In the genomic region with DNA sequence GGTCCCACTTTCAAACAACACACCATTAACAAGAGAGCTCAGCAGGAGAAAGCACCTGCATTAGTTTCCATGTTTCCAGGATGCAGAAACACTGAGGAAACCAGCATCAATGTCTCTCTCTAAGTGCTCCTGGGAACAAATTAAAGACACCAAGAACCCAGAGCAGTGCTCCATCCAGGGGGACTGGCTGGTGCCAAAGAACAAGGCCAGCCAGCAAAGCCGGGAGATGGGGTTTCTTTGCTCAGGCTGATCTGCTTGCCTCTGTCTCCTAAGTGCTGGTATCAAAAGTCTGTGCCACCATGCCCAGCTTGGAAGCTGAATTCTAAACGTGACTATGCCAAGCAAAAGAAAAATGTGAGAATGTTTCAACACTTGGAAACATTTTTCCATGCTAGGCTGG, we compare ENCODE assay signal across 18 mouse cellular contexts. TPM values are rescaled to one million over a fixed set of nuclear protein-coding genes. Genes with fewer than 3 reads are reported as not detected.
DNase-seq lines count a peak whose midpoint lies in the region; ATAC-seq lines count a peak whose summit lies in the region.
"Had no signal": no experiment of that assay in that cellular context is flagged by ENCODE, and none has a peak within 500 bp of the region (broad histone marks: within the 10 kb centered on the region; RNA-seq: fewer than 3 reads in every experiment).

No protein-coding gene starts in this region.

- H3K4me2 ChIP-seq in embryonic facial prominence, embryonic 15.5 days (replicated peaks), result no peak overlapping the region
- no peak overlapping the region for H3K4me2 ChIP-seq in limb, embryonic 12.5 days
- H3K4me2 ChIP-seq in neural tube, embryonic 15.5 days, result no peak overlapping the region

- WGBS in embryonic facial prominence, embryonic 15.5 days, result 49% methylated on average over 2 of the region's 2 CpGs
- WGBS in embryonic facial prominence, embryonic 10.5 days, result 60% methylated on average over 2 of the region's 2 CpGs
- 49% methylated on average over 2 of the region's 2 CpGs for WGBS in limb, embryonic 12.5 days
- 62% methylated on average over 2 of the region's 2 CpGs for WGBS in limb, embryonic 10.5 days
- WGBS in neural tube, embryonic 15.5 days, result 45% methylated on average over 2 of the region's 2 CpGs

- no peak for DNase-seq in embryonic facial prominence, embryonic 10.5 days (ENCODE audit: low spot score)
- DNase-seq in limb, embryonic 10.5 days (ENCODE audit: low spot score), result no peak
- no peak for DNase-seq in neural tube, embryonic 10.5 days (ENCODE audit: extremely low spot score, low spot score)
- no peak for DNase-seq in testis, postnatal 14 days (ENCODE audit: low spot score)
- no peak for DNase-seq in cerebellum, postnatal 36 days

- H3K27ac ChIP-seq in embryonic facial prominence, embryonic 15.5 days (replicated peaks), result 0 out of 2 replicates have a peak overlapping the region, but pooled peaks have one; percentile 14
- no peak overlapping the region for H3K27ac ChIP-seq in embryonic facial prominence, embryonic 10.5 days (replicated peaks)
- H3K27ac ChIP-seq in limb, embryonic 12.5 days, result peak overlapping the region; percentile 23; the same call in 1 of the 2 replicates
- H3K27ac ChIP-seq in limb, embryonic 10.5 days, result no peak overlapping the region
- 0 out of 2 replicates have a peak overlapping the region, but pooled peaks have one; percentile 20 for H3K27ac ChIP-seq in neural tube, embryonic 15.5 days (replicated peaks)
- H3K27ac ChIP-seq: heart, embryonic 10.5 days had no signal

- peaks cover 17% of the 10 kb centered on the region for H3K4me1 ChIP-seq in embryonic facial prominence, embryonic 15.5 days
- H3K4me1 ChIP-seq in embryonic facial prominence, embryonic 10.5 days, result peaks cover 19% of the 10 kb centered on the region
- peaks cover 16% of the 10 kb centered on the region for H3K4me1 ChIP-seq in limb, embryonic 12.5 days (replicated peaks)
- peaks cover 19% of the 10 kb centered on the region for H3K4me1 ChIP-seq in limb, embryonic 10.5 days
- H3K4me1 ChIP-seq in neural tube, embryonic 15.5 days, result peaks cover 30% of the 10 kb centered on the region

- no peak overlapping the region for H3K9ac ChIP-seq in embryonic facial prominence, embryonic 15.5 days
- H3K9ac ChIP-seq in limb, embryonic 12.5 days (replicated peaks), result no peak overlapping the region
- no peak overlapping the region for H3K9ac ChIP-seq in neural tube, embryonic 15.5 days (replicated peaks)

- no peaks in the 10 kb centered on the region for H3K9me3 ChIP-seq in embryonic facial prominence, embryonic 15.5 days (replicated peaks)
- no peaks in the 10 kb centered on the region for H3K9me3 ChIP-seq in embryonic facial prominence, embryonic 10.5 days
- no peaks in the 10 kb centered on the region for H3K9me3 ChIP-seq in limb, embryonic 12.5 days
- no peaks in the 10 kb centered on the region for H3K9me3 ChIP-seq in limb, embryonic 10.5 days (replicated peaks)
- no peaks in the 10 kb centered on the region for H3K9me3 ChIP-seq in neural tube, embryonic 15.5 days (replicated peaks)
- H3K9me3 ChIP-seq: heart, embryonic 10.5 days had no signal

- no peak overlapping the region for H3K4me3 ChIP-seq in embryonic facial prominence, embryonic 15.5 days (replicated peaks)
- no peak overlapping the region for H3K4me3 ChIP-seq in embryonic facial prominence, embryonic 10.5 days
- H3K4me3 ChIP-seq in limb, embryonic 12.5 days (replicated peaks), result no peak overlapping the region
- no peak overlapping the region for H3K4me3 ChIP-seq in limb, embryonic 10.5 days
- no peak overlapping the region for H3K4me3 ChIP-seq in neural tube, embryonic 15.5 days (replicated peaks)
- H3K4me3 ChIP-seq: erythroblast, embryonic 14.5 days; heart, embryonic 10.5 days had no signal

- H3K36me3 ChIP-seq in embryonic facial prominence, embryonic 15.5 days, result peaks cover 29% of the 10 kb centered on the region
- H3K36me3 ChIP-seq in embryonic facial prominence, embryonic 10.5 days (replicated peaks), result peaks cover 60% of the 10 kb centered on the region
- peaks cover 43% of the 10 kb centered on the region for H3K36me3 ChIP-seq in limb, embryonic 12.5 days
- H3K36me3 ChIP-seq in limb, embryonic 10.5 days, result peaks cover 36% of the 10 kb centered on the region
- H3K36me3 ChIP-seq in neural tube, embryonic 15.5 days, result peaks cover 33% of the 10 kb centered on the region

- no peak for ATAC-seq in embryonic facial prominence, embryonic 15.5 days (ENCODE audit: insufficient number of reproducible peaks, low FRiP score, low TSS enrichment, low read depth)
- no peak for ATAC-seq in limb, embryonic 12.5 days (ENCODE audit: insufficient number of reproducible peaks, insufficient read depth, low FRiP score, low TSS enrichment, low read depth)
- no peak for ATAC-seq in neural tube, embryonic 15.5 days (ENCODE audit: low FRiP score)

- H3K27me3 ChIP-seq in embryonic facial prominence, embryonic 15.5 days, result no peaks in the 10 kb centered on the region
- no peaks in the 10 kb centered on the region for H3K27me3 ChIP-seq in embryonic facial prominence, embryonic 10.5 days (replicated peaks; ENCODE audit: low read depth, poor library complexity, severe bottlenecking)
- no peaks in the 10 kb centered on the region for H3K27me3 ChIP-seq in limb, embryonic 12.5 days
- no peaks in the 10 kb centered on the region for H3K27me3 ChIP-seq in limb, embryonic 10.5 days (ENCODE audit: low read depth, poor library complexity, severe bottlenecking)
- no peaks in the 10 kb centered on the region for H3K27me3 ChIP-seq in neural tube, embryonic 15.5 days (replicated peaks)

RNA-seq across cellular contexts. Expression of a gene that starts 5.3 kb away (rescaled TPM):
- polyA plus RNA-seq in embryonic facial prominence, embryonic 15.5 days (2015; fragmentation: Nextera tagmentation; extraction: Ambion mirVana), result 1,883 and 1,967 TPM in 2 replicates
- 1,442 and 1,468 TPM in 2 replicates for polyA plus RNA-seq in embryonic facial prominence, embryonic 10.5 days (2016; fragmentation: Nextera tagmentation; extraction: Ambion mirVana)
- polyA plus RNA-seq in limb, embryonic 12.5 days (2016; fragmentation: Nextera tagmentation; extraction: Ambion mirVana), result 1,908 and 1,948 TPM in 2 replicates
- 1,350 and 1,492 TPM in 2 replicates for polyA plus RNA-seq in limb, embryonic 10.5 days (2016; fragmentation: Nextera tagmentation; extraction: Ambion mirVana)
- polyA plus RNA-seq in neural tube, embryonic 15.5 days (2015; fragmentation: Nextera tagmentation; extraction: Ambion mirVana), result 1,001 and 1,078 TPM in 2 replicates

RNA-seq across cellular contexts. Expression of a gene that starts 16.0 kb away (rescaled TPM):
- polyA plus RNA-seq in embryonic facial prominence, embryonic 15.5 days (2015; fragmentation: Nextera tagmentation; extraction: Ambion mirVana), result not detected in 2 replicates
- polyA plus RNA-seq in embryonic facial prominence, embryonic 10.5 days (2016; fragmentation: Nextera tagmentation; extraction: Ambion mirVana), result not detected in 2 replicates
- not detected in 2 replicates for polyA plus RNA-seq in limb, embryonic 12.5 days (2016; fragmentation: Nextera tagmentation; extraction: Ambion mirVana)
- not detected in 2 replicates for polyA plus RNA-seq in limb, embryonic 10.5 days (2016; fragmentation: Nextera tagmentation; extraction: Ambion mirVana)
- not detected in 2 replicates for polyA plus RNA-seq in neural tube, embryonic 15.5 days (2015; fragmentation: Nextera tagmentation; extraction: Ambion mirVana)
- polyA plus RNA-seq: cerebellum, adult 2 months; erythroblast, embryonic 14.5 days; forebrain, embryonic 14.5 days; heart, embryonic 10.5 days; kidney, embryonic 14.5 days; liver, adult 2 months; midbrain, postnatal 0 days; neural tube, embryonic 11.5 days; stomach, embryonic 16.5 days; thymus, postnatal 0 days had no signal

Comparison
In these comparisons a context has a peak if more than half of its experiments do, and no peak if none do; other contexts are left out.
1. H3K27ac ChIP-seq: peak in embryonic facial prominence, embryonic 15.5 days (single experiment), limb, embryonic 12.5 days (single experiment) and neural tube, embryonic 15.5 days (single experiment); none in embryonic facial prominence, embryonic 10.5 days (single experiment) and limb, embryonic 10.5 days (single experiment).